10 mouse cellular contexts compared by ENCODE assay signal in genomic region chr4:128128546-128128945, GRCm38 (mm10).
"Had no signal": no experiment of that assay in that cellular context is flagged by ENCODE, and none has a peak within 500 bp of the region (broad histone marks: within the 10 kb centered on the region; RNA-seq: fewer than 3 reads in every experiment).

No protein-coding gene starts in this region.

- DNase-seq: kidney, adult 2 months; kidney, postnatal 25 days; layer of hippocampus, adult 9-11 months; liver; lung, adult 18-20 months; lung, postnatal 10 days; lung, postnatal 36 days; retina, postnatal 1 day; right cerebral cortex, postnatal 25 days; thymus, postnatal 25 days had no signal
